9 mouse cellular contexts compared by ENCODE assay signal in the genomic region with DNA sequence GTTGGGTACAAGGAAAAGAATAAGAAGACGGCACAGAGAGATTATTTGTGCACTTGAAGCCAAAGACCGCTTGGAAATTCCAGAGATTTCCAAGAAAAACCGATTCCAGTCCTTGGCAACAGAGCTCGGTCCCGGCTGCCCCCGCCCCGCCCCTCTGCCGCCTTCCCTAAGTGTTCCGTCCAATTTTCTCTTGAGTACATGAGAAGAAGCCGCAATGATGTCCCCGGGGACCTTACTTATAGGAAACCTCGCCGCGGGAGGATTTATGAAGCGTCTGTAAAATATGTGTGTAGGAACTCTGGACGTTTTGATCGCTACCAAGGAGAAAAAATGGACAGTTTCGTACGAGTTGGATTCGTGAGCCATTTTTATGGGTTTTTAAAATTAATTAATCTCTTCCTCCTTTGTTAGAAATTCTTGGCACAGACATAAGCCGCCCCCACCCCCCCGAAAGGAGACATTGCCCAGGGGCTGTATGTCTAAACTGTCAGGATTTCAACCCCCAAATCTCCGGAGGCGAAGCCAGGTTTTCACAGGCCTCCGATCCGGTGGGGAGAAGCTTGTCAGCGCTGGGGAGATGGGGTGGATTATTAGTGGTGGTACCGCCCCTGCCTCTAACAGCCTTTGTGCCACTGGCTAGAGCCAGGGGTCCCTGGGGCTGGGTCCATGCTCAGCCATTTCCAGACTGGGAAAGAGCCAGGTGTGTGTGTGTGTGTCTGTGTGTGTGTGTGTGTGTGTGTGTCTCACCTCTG.
A peak's percentile ranks its signal among the peaks of the same experiment; 100 is the strongest.
DNase-seq lines count a peak whose midpoint lies in the region; ATAC-seq lines count a peak whose summit lies in the region.
"Had no signal": no experiment of that assay in that cellular context is flagged by ENCODE, and none has a peak within 500 bp of the region (broad histone marks: within the 10 kb centered on the region; RNA-seq: fewer than 3 reads in every experiment).

No protein-coding gene starts in this region.

- ATAC-seq in forebrain, embryonic 16.5 days, result no peak
- no peak for ATAC-seq in kidney, embryonic 14.5 days (ENCODE audit: low FRiP score, low TSS enrichment)
- no peak for ATAC-seq in megakaryocyte, adult 5-6 weeks (ENCODE audit: poor library complexity, severe bottlenecking)
- ATAC-seq: Patski had no signal

- peak overlapping the region; percentile 28 for H3K4me3 ChIP-seq in forebrain, embryonic 16.5 days (replicated peaks; ENCODE audit: low read length)
- peak overlapping the region; percentile 17; the same call in 1 of the 2 replicates for H3K4me3 ChIP-seq in kidney, embryonic 14.5 days (ENCODE audit: low read length)

- H3K27me3 ChIP-seq in forebrain, embryonic 16.5 days (replicated peaks; ENCODE audit: control insufficient read depth, insufficient read depth, low read length), result no peaks in the 10 kb centered on the region
- H3K27me3 ChIP-seq in kidney, embryonic 14.5 days (ENCODE audit: control insufficient read depth, insufficient read depth, low read length), result peaks cover 8% of the 10 kb centered on the region; the same call in 1 of the 2 replicates

- intact Hi-C loops in left cerebral cortex, postnatal 4 days (cut with DNase I), result loop anchor here (10.0 kb wide), 1 partner anchor 237 kb away; a partner anchor contains a TSS
- intact Hi-C loops in left cerebral cortex, postnatal 36 days (cut with DNase I), result loop anchor here (5.0 kb wide), 1 partner anchor 56 kb away; no protein-coding TSS in a partner anchor

- WGBS in forebrain, embryonic 16.5 days, result 3% methylated on average over 28 of the region's 28 CpGs
- WGBS in kidney, embryonic 14.5 days, result 5% methylated on average over 28 of the region's 28 CpGs

- peaks cover 38% of the 10 kb centered on the region for H3K4me1 ChIP-seq in forebrain, embryonic 16.5 days (replicated peaks; ENCODE audit: control insufficient read depth, insufficient read depth, low read length)
- peaks cover 12% of the 10 kb centered on the region for H3K4me1 ChIP-seq in kidney, embryonic 14.5 days (ENCODE audit: control insufficient read depth, insufficient read depth, low read length)

- H3K9ac ChIP-seq in forebrain, embryonic 16.5 days (replicated peaks; ENCODE audit: low read depth, low read length), result peak overlapping the region; percentile 40; the same call in 1 of the 2 replicates
- no peak overlapping the region for H3K9ac ChIP-seq in kidney, embryonic 14.5 days (ENCODE audit: low read depth, low read length)

- peak; percentile 65 for DNase-seq in left cerebral cortex, postnatal 4 days
- DNase-seq in left cerebral cortex, postnatal 36 days (ENCODE audit: low spot score in 2 of 2), result no peak
- DNase-seq in lung, postnatal 4 days, result peak; percentile 38 to 63
- DNase-seq in layer of hippocampus, postnatal 10 days (ENCODE audit: low spot score in 2 of 2), result no peak
- DNase-seq in frontal cortex, postnatal 36 days (ENCODE audit: low spot score in 2 of 2), result no peak

- peak overlapping the region; percentile 55 for H3K4me2 ChIP-seq in forebrain, embryonic 16.5 days (ENCODE audit: low read length)
- H3K4me2 ChIP-seq in kidney, embryonic 14.5 days (replicated peaks; ENCODE audit: low read depth, low read length), result peak overlapping the region; percentile 38

- no peaks in the 10 kb centered on the region for H3K36me3 ChIP-seq in forebrain, embryonic 16.5 days (ENCODE audit: control insufficient read depth, insufficient read depth)
- H3K36me3 ChIP-seq in kidney, embryonic 14.5 days (ENCODE audit: control insufficient read depth, insufficient read depth, low read length), result no peaks in the 10 kb centered on the region

- no peaks in the 10 kb centered on the region for H3K9me3 ChIP-seq in forebrain, embryonic 16.5 days (ENCODE audit: control insufficient read depth, low read length)
- no peaks in the 10 kb centered on the region for H3K9me3 ChIP-seq in kidney, embryonic 14.5 days (ENCODE audit: control insufficient read depth, low read length)

- H3K27ac ChIP-seq in forebrain, embryonic 16.5 days (ENCODE audit: low read length), result peak overlapping the region; percentile 82
- H3K27ac ChIP-seq in kidney, embryonic 14.5 days (ENCODE audit: low read depth, low read length), result no peak overlapping the region

Comparison
In these comparisons a context has a peak if more than half of its experiments do, and no peak if none do; other contexts are left out.
1. DNase-seq: peak in left cerebral cortex, postnatal 4 days (single experiment) and lung, postnatal 4 days (2 of 2); none in left cerebral cortex, postnatal 36 days (0 of 2), layer of hippocampus, postnatal 10 days (0 of 2) and frontal cortex, postnatal 36 days (0 of 2).